Mouse (Mus musculus): ENCODE measurements around the gene Rps15a.

Rps15a gene

DNA sequence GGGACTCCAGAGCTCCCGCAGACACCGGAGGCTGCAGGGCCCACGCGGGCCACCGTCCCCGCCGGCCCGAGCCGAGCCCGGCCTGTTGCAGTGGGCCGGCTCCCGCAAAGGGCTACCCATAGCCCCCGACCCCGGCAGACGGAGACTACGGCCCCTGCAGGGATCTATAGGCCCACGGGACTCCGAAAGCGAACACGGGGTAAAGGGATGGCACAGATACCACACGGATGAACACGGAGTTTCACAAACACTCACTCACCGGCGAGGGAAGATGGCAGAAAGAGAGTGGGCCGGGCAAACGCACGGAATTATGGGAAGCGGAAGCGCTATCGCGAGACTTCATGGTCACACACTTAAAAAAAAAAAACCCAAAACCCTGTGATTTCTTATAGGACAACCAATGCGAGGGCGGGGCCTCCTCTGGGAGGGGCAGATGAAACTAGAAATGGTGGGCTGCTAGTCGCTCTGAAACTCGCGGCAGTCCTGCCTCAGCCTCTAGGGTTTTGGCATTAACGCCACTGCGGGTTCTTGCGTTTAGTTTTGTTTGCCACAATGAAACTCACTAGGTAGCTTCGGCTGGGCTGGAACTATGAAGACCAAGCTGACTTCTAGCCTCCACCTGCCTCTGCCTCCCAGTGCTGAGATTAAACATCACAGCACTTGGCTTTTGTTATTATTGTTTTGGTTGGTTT is at the start of gene Rps15a:
Gene Rps15a, minus strand, starts transcription at position 312 of the 692 bp plus-strand sequence.
- POLR2A ChIA-PET = interaction anchor here (0.6 to 26.3 kb wide), 51 partner anchors 8 to 708 kb away, joined by 3 to 907 read pairs (median 4); partner anchors contain the start of genes Arl6ip1 (in 4 of the 4) and Smg1 (in 3 of the 4)

DNA sequence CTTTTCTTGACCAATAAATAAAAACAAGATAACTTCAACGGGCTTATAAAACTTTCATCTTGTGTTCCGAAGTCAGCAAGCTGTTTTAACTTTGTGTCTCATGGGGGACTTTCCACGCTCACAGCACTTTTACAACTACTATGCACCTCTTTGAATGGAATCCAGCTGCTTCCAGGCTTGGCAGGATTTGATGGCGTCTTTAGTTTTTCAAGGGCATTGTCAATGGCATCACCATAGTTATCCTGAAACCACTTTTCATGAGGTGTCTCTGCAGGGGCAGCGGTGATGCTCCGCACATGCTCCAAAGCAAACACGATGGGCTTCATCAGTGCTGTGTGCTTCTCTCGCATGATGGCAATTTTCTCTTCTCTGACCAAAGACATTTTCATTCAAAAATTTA is 47.0 kb upstream of the Rps15a start:
- ChIA-PET POLR2A (interaction anchor here in 3 of 4 experiments (0.5 to 2.2 kb wide), 8 partner anchors 8 to 46 kb away, joined by 3 to 10 read pairs (median 6); partner anchors contain the start of gene Arl6ip1 (in 3 of the 3)), CTCF (no interaction called here)

More for the DNA sequence above, at the start of gene Rps15a:
- CTCF ChIA-PET = no interaction called here

DNA sequence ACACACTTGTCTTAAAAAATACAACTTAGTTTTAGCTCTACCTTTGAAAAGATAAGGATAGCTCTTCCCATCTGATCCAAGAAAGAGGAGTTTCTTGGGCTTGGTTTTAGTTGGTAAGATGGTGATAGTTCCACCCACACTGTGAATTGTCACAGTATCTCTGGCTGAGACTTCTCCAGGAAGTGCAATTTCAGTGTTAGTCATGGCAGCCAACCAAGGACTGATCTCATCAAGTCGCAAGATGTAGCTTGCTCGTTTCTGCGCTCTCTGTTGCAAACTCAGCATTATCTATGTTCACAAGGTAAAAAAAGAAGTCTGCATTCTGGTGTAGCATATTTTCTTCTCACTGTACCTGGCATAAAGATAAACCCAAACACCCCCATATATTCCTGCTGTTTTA is 44.1 kb upstream of the Rps15a start:
- POLR2A ChIA-PET = interaction anchor here in 3 of 4 experiments (0.5 to 2.5 kb wide), 13 partner anchors 10 to 47 kb away, joined by 3 to 6 read pairs (median 3); partner anchors contain the start of gene Arl6ip1 (in 2 of the 3)
- CTCF ChIA-PET = no interaction called here

DNA sequence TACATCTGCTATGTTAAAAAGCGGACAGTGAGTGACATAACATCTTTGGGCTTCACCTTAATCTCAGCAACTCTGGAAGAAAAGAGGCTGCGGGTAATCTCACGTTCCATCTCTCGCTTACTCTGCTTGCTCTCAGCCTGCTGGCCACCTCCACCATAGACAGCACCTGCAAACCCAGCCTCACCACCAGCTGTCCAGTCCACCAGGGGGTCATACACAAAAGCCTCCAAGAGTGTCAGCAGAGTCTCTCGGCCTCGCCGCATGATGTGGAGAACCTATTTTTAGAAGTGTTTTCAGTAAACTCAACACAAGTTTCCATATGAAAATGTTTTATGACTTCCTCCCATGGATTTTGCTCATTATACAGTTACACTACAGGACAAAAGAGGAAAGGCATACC is 40.5 kb upstream of the Rps15a start:
- CTCF ChIA-PET = no interaction called here
- POLR2A ChIA-PET = interaction anchor here in 1 of 4 experiments (1.0 to 2.6 kb wide), 4 partner anchors 11 to 27 kb away, joined by 3 to 16 read pairs (median 4); partner anchors contain the start of gene Arl6ip1

DNA sequence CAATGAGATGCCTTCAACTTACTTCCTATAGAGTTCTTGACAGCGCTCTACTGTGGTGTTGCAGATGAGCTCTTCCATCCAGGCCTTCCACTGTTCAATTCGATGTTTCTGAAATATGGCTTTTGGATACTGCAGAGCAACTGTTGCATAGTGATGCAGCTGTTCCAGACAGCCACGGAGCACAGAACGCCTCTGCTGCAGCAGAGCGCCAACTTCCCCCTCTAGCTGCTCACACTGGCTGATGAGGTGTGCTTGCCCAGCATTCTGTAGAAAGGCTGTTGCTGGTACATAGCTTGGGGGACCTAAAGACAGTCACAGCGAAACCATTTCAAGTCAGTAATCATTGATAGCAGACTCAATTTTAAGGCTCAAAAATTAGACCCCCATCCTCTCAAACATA is 38.2 kb upstream of the Rps15a start:
- ChIA-PET POLR2A (interaction anchor here in 2 of 4 experiments (0.6 to 5.1 kb wide), 15 partner anchors 13 to 76 kb away, joined by 3 to 28 read pairs (median 4); partner anchors contain the start of genes Arl6ip1 (in 2 of the 2) and Rps15a (in 1 of the 2)), CTCF (no interaction called here)

DNA sequence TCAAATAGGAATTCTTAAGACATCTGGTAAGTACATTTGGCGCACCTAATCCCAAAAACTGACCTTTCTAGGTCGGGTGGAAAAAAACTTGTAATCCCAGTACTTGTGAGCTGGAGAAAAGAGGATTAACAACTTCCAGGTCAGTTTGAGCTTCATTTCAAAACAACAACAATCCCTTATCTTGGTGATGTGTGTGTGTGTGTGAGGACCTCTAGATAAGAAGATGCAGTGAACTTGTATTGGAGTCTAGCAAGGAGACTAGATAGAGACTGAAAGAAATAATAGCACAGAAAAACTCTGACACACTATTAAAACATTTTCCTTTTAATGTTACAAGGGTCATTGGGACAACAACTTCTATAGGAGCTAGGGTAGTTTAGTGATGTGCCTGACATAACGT is 27.6 kb upstream of the Rps15a start:
- ChIA-PET POLR2A (interaction anchor here in 3 of 4 experiments (0.9 to 7.7 kb wide), 10 partner anchors 8 to 67 kb away, joined by 3 to 63 read pairs (median 4); partner anchors contain the start of genes Arl6ip1 (in 3 of the 3) and Rps15a (in 1 of the 3)), CTCF (interaction anchor here in 1 of 4 experiments (0.6 kb wide), 1 partner anchor 158 kb away, joined by 3 read pairs; no protein-coding TSS in a partner anchor)

DNA sequence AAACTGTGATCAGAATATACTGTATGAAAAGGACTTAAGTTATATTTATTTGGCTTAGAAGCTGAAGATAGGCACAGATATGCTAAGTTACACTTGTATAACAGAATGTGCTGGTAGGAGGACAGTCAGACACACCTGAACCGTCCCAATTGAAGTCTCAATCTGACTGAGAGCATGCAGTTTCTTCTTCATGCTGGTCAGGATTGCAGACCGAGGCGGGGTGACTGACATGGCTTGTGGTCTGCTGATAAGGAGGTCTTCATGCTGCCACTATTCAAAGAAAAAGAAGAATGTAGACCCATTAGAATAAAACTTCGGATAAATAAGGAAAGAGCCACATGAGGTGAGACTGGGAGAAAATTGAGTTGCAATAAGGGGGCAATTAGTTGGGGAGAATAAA is 27.1 kb upstream of the Rps15a start:
- POLR2A ChIA-PET = interaction anchor here in 3 of 4 experiments (0.8 to 7.7 kb wide), 10 partner anchors 8 to 68 kb away, joined by 3 to 63 read pairs (median 4); partner anchors contain the start of genes Arl6ip1 (in 3 of the 3) and Rps15a (in 1 of the 3)
- CTCF ChIA-PET = interaction anchor here in 1 of 4 experiments (0.6 kb wide), 1 partner anchor 158 kb away, joined by 3 read pairs; no protein-coding TSS in a partner anchor

DNA sequence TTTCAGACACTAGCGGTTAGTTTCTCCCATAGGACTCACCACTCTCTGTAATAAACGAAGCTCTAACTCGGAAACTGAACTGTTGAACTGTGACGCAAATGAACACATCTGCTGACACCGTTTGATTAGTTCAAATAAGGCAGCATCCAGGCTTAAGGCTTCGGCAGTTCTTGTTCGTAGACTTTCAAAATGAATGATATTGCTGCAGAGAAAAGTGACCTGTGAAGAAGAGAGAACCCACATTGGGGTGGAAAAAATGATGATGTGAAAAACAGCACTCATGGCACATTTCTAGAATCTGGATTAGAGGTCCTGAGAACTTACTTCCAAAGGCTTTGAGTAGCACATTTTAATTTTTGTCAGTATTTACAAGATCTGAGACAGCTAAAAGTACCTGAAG is 25.3 kb upstream of the Rps15a start:
- ChIA-PET CTCF (no interaction called here), POLR2A (interaction anchor here in 3 of 4 experiments (0.7 to 21.4 kb wide), 7 partner anchors 8 to 29 kb away, joined by 3 to 907 read pairs (median 5); partner anchors contain the start of genes Arl6ip1 (in 3 of the 3) and Rps15a (in 1 of the 3))

DNA sequence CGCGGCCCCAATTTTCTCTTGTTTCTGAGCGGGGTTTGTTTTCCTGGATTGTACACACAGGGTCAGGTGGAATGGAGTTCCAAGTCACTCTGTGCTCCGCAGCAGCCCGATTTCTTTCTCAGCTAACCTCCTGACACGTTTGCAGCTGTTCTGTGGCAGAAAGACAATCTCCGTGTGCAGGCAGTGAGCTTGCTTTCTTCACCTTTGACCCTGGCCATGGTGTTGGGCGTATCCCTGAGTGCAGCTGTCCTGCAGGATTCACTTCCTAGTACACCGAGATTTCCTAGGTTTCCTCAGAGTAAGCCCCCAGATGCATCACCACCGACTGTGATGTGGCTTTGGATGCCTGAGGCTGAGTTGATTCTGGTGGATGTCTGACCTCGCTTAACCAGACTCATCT is 19.1 kb upstream of the Rps15a start:
- POLR2A ChIA-PET = interaction anchor here in 3 of 4 experiments (0.7 to 21.4 kb wide), 15 partner anchors 8 to 83 kb away, joined by 3 to 907 read pairs (median 3); partner anchors contain the start of gene Rps15a (in 1 of the 3)

DNA sequence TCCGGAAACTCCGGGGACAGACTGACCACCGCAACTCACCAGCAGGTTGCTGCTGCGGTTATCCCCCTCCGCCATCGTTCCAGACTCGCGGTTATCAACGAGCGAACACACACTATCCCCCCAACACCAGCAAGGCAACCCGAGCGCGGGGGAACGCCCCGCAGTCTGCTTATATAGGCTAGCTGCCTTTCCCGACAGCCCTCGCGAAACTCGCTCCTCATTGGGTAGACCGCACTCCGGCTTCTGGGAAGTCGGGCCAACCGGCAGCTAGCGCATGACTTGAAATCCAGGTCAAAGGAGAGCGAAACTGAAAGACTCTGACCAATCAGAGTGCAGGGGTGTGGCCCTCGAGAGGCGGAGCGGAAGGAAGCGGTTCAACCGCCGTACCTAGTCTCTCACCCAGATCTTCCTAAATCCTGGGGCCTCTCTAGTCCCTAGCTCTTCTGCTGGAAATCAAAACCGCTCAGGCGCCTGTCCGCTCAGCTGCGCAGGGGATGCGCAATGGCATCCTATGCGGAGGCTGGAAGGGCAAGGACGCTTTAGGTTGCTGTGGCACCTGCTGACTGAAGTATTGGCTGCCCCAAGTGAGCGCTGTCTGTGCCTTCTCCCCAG is 13.5 kb upstream of the Rps15a start, which contains the start of gene Arl6ip1:
Gene Arl6ip1, minus strand, starts transcription at position 233 of the 612 bp plus-strand sequence.
- ChIA-PET CTCF (interaction anchor here in 1 of 4 experiments (1.3 kb wide), 1 partner anchor 167 kb away, joined by 4 read pairs; no protein-coding TSS in a partner anchor), POLR2A (interaction anchor here (0.5 to 21.4 kb wide), 134 partner anchors 9 to 864 kb away, joined by 3 to 907 read pairs (median 5); partner anchors contain the start of genes Rps15a (in 3 of the 4), Smg1 (in 3 of the 4), Vps35l (in 2 of the 4) and Ccp110 (in 1 of the 4))

More for the DNA sequence above, 19.1 kb upstream of the Rps15a start:
- CTCF ChIA-PET = interaction anchor here in 1 of 4 experiments (0.8 kb wide), 1 partner anchor 32 kb away, joined by 3 read pairs; no protein-coding TSS in a partner anchor

DNA sequence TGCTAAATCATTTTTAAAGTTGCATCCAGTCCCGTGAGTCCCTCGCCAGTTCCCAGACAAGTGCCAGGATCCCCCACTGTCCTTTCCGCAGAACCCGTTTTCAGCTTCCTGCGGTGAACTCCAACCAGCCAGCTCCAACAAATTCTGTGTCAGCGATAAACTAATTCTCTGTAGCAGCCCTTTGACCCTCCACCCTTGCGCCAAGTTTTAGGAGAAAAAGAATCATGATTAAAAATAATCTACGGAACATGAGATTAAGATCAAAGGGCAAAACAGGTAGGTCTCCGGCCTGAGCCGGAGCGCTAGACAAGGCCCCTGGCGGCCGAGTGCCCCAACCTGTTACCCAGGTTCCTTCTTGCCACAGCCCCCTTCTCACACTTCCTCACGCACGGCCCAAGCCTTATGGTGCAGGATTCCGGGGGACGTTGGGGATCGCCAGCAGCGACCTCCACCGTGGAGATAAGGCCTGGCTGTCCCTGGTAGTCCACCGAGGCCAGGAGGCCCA is 13.0 kb upstream of the Rps15a start:
- ChIA-PET CTCF (interaction anchor here in 1 of 4 experiments (1.3 kb wide), 1 partner anchor 168 kb away, joined by 4 read pairs; no protein-coding TSS in a partner anchor), POLR2A (interaction anchor here (0.6 to 21.4 kb wide), 123 partner anchors 8 to 816 kb away, joined by 3 to 907 read pairs (median 5); partner anchors contain the start of genes Rps15a (in 3 of the 4), Smg1 (in 3 of the 4), Vps35l (in 2 of the 4) and Coq7 (in 1 of the 4))

DNA sequence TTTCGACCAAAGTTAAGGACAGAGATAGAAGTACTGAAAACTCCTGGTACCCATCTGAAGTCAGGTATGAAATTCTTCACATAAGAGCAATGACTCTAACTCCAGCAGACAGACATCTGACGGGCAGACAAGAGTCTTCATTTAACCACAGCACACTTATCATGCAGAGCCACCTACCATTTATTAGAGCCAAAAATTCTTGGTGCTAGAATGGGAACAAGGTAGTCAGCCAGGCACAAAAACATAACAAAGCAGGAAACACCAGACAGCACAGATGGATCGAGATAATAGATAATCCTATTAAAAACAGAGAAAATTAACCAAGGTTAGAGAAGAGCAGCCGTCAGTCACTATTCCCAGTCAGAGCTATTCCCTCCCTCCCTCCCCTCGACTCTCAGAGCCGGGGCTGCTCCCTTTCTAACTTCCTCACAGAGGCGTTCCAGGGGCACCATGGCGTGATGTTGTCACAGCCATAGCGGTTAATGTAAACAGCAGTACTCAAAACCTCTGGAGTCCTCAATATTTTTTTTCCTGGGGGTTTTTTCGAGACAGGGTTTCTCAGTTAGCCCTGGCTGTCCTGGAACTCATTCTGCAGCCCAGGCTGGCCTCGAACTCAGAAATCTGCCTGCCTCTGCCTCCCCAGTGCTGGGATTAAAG is 10.4 kb upstream of the Rps15a start:
- POLR2A ChIA-PET = interaction anchor here (0.6 to 21.4 kb wide), 25 partner anchors 9 to 579 kb away, joined by 3 to 907 read pairs (median 4); partner anchors contain the start of genes Rps15a (in 4 of the 4), Smg1 (in 2 of the 4) and Gde1 (in 1 of the 4)
- CTCF ChIA-PET = no interaction called here

DNA sequence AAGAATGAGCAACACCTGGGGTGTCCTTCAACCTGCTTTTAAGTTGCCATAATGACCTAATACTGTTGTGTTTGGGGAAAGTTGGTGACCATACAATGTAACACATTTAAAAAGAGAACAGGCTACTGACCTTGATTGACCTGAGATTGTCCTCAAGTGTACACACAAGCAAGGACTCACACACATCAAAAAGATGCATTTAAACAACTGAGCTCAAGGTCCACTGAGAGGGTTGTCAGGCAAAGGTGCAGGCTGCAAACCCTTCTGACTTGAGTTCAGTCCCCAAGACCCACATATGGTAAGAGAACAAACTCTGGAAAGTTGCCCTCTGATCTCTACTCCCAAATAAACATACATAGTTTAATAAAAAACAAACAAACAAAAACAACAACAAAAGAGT is 9.7 kb upstream of the Rps15a start:
- POLR2A ChIA-PET = interaction anchor here in 3 of 4 experiments (1.4 to 21.4 kb wide), 8 partner anchors 10 to 172 kb away, joined by 3 to 907 read pairs (median 14); partner anchors contain the start of gene Rps15a (in 3 of the 3)

DNA sequence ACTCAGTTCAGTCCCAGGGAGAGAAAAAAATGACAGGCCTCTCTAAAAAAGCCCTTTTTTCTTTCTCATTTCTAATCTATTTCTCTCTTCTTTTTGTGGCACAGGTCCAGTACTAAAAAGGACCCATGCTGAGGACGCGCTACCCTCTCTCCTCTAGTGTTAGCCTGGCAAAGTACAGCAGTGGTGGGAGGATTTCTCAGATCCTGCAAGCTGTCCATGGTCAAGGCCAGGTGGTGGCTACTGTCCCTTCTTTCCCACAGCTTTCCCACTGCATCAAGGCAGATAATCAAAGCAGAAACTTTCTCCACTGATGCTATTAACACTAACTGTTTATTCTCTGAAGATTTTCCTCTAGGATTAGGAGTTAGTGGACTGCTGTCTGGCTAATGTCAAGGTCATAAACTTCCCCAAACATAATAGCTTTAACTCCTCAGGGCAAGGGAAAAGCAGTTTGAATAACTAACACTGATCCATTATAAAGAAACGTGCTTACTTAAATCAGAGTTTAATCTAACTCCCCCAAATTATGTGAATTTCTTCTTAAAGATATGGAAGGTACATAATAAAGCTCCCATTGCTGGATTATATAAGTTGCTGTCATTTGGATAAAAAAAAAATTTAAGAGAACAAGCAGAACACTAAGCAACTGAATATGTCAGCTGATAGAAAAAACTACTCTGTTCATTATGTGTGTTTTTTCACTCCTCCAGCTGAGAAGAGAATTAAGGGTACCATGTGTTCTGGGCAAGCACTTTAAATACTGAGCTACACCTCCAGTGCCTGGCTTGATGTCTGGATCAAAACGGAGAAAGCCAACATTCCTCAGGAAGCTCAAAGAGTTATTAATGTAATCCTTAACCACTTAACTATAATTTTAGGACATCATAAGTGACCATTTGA is 7.8 kb upstream of the Rps15a start:
- CTCF ChIA-PET = no interaction called here
- POLR2A ChIA-PET = interaction anchor here (0.6 to 26.3 kb wide), 21 partner anchors 7 to 566 kb away, joined by 3 to 907 read pairs (median 4); partner anchors contain the start of genes Rps15a (in 2 of the 4), Smg1 (in 2 of the 4) and Arl6ip1 (in 1 of the 4)

More for the DNA sequence above, 9.7 kb upstream of the Rps15a start:
- CTCF ChIA-PET = no interaction called here

DNA sequence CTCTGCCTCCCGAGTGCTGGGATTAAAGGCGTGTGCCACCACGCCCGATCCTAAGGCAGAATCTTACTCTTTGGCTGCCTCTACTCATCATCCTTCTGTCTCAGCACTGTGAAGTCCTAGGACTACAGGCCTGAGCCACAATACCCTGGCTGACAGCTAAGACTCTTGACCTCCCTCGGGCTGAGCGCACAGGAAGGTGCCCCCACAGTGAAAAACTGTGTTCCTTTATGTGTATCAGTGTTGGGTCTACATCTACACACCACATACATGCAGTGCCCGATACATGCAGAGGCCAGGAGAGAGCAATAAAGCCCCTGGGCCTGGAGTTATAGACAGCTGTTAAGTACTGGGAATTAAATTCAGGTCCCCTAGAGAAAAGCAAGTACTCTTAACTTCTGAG is 6.2 kb upstream of the Rps15a start:
- POLR2A ChIA-PET = interaction anchor here in 2 of 4 experiments (0.6 to 26.3 kb wide), 8 partner anchors 8 to 115 kb away, joined by 3 to 907 read pairs (median 158); partner anchors contain the start of genes Arl6ip1 (in 2 of the 2), Rps15a (in 1 of the 2) and Smg1 (in 1 of the 2)
- CTCF ChIA-PET = no interaction called here

DNA sequence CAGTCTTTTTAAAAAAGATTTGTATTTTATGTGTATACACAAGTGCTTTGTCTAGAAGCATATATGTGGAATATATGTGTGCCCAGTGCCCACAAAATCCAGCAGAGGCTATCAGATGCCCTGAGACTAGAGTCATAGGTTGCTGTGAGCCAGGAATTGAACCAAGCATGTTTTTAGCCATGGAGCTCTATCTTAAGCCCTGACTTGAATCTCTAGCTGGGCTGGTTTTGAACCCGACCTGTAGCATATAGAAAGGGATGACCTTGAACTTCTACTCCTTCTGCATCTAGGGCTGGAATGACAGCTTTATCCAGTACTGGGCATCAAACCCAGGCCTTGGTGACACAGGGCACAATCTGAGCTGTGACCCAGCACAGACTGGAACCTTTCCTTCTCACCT is 4.7 kb upstream of the Rps15a start:
- ChIA-PET POLR2A (interaction anchor here in 3 of 4 experiments (0.6 to 26.3 kb wide), 15 partner anchors 8 to 176 kb away, joined by 3 to 907 read pairs (median 6); partner anchors contain the start of genes Arl6ip1 (in 3 of the 3), Smg1 (in 2 of the 3) and Rps15a (in 1 of the 3)), CTCF (no interaction called here)

Data from embryonic stem cell, embryonic (primary cell).